Mouse (Mus musculus): ENCODE data around the gene Dexi.

GRCm38 (mm10) chr16:10534567-10534966, 8.3 kb downstream of the Dexi start:
- TF ChIP-seq POLR2A (IDR thresholded peaks at IDR 0.05; ENCODE audit: extremely low read depth, insufficient read depth, low read length) (no peak), CTCF (IDR thresholded peaks at IDR 0.05; ENCODE audit: low read depth, low read length) (no peak)
